Mouse (Mus musculus) MEL (cell line): ENCODE measurements at regions not wholly inside any gene's neighbourhood (a gene's known extent, or its start where the extent isn't known, plus 50 kb on each side); places are given as distances from the start of the nearest gene placed in this dataset.

ENCODE experiments used
- DNase-seq: peaks from one replicate; pipeline ENCODE4 v3.0.0; 2011; ENCODE audit warnings: low read depth, low spot score
- H3K27ac ChIP-seq: 2 replicates; pipeline ENCODE4 v1.5.1; 2012; ENCODE audit warnings: low read depth, mild to moderate bottlenecking, control low read depth, low read length, moderate library complexity; ENCODE audit not compliant: control insufficient read depth
- H3K27me3 ChIP-seq, 2 experiments: fragments of 150-350 bp in 1 of 2; sonication (generic) in 1 of 2; 2 replicates each; pipeline ENCODE4 v1.6.1; 2012; ENCODE audit warnings: low read length in 2 of 2, mild to moderate bottlenecking in 2 of 2, improper control_type of control experiment in 1 of 2, moderate library complexity in 1 of 2; ENCODE audit not compliant: insufficient read depth in 2 of 2, control insufficient read depth in 1 of 2
- H3K36me3 ChIP-seq, 2 experiments: 2 replicates each; pipeline ENCODE4 v1.6.1; 2012 to 2014; ENCODE audit warnings: low read length in 2 of 2, improper control_type of control experiment in 1 of 2, inconsistent platforms in 1 of 2, mild to moderate bottlenecking in 1 of 2; ENCODE audit not compliant: insufficient read depth in 2 of 2, control insufficient read depth in 1 of 2
- H3K4me1 ChIP-seq, 2 experiments: fragments of 150-350 bp in 1 of 2; sonication (generic) in 1 of 2; 2 replicates each; pipeline ENCODE4 v1.6.1; 2012; ENCODE audit warnings: low read length in 2 of 2, improper control_type of control experiment in 1 of 2, mild to moderate bottlenecking in 1 of 2; ENCODE audit not compliant: insufficient read depth in 2 of 2, control insufficient read depth in 1 of 2
- H3K4me3 ChIP-seq, 2 experiments: fragments of 150-350 bp in 1 of 2; sonication (generic) in 1 of 2; 2 replicates each; pipeline ENCODE4 v1.5.1; 2012; ENCODE audit warnings: low read depth in 2 of 2, low read length in 2 of 2, mild to moderate bottlenecking in 2 of 2, moderate library complexity in 2 of 2, control low read depth in 1 of 2, improper control_type of control experiment in 1 of 2; ENCODE audit not compliant: control insufficient read depth in 1 of 2, insufficient read depth in 1 of 2
- H3K79me2 ChIP-seq: 2 replicates; pipeline ENCODE4 v1.6.1; 2012; ENCODE audit warnings: mild to moderate bottlenecking, low read length, moderate library complexity; ENCODE audit not compliant: control insufficient read depth, poor library complexity, insufficient read depth
- H3K9ac ChIP-seq: 2 replicates; pipeline ENCODE4 v1.6.1; 2012; ENCODE audit warnings: low read depth, mild to moderate bottlenecking, control low read depth, low read length, moderate library complexity; ENCODE audit not compliant: control insufficient read depth, poor library complexity, severe bottlenecking
- H3K9me3 ChIP-seq: fragments of 150-350 bp; sonication (generic); replicated peaks from 2 replicates; pipeline ENCODE4 v1.6.1; 2012; ENCODE audit warnings: mild to moderate bottlenecking, low read length, improper control_type of control experiment, moderate library complexity; ENCODE audit not compliant: insufficient read depth
- BHLHE40 ChIP-seq: IDR thresholded peaks from 2 replicates; pipeline ENCODE4 v1.6.1; 2012; ENCODE audit warnings: low read depth, mild to moderate bottlenecking, inconsistent platforms, low read length, improper control_type of control experiment, borderline replicate concordance
- CHD1 ChIP-seq: IDR thresholded peaks from 2 replicates; pipeline ENCODE4 v1.6.1; 2012; ENCODE audit warnings: low read depth, mild to moderate bottlenecking, inconsistent platforms, low read length, improper control_type of control experiment
- CHD2 ChIP-seq: IDR thresholded peaks from 2 replicates; pipeline ENCODE4 v1.6.1; 2011; ENCODE audit warnings: low read length, improper control_type of control experiment
- CTCF ChIP-seq, 3 experiments: IDR thresholded peaks in 2 of 3; conservative IDR thresholded peaks in 1 of 3; 2 replicates each; pipeline ENCODE4 v1.5.1; 2011 to 2012; ENCODE audit warnings: low read length in 3 of 3, low read depth in 2 of 3, mild to moderate bottlenecking in 2 of 3, improper control_type of control experiment in 1 of 3, inconsistent platforms in 1 of 3, mixed read lengths in 1 of 3, moderate library complexity in 1 of 3; ENCODE audit not compliant: control insufficient read depth in 1 of 3, insufficient read depth in 1 of 3, poor library complexity in 1 of 3, severe bottlenecking in 1 of 3
- ELF1 ChIP-seq: IDR thresholded peaks from 2 replicates; pipeline ENCODE4 v1.6.1; 2014; ENCODE audit warnings: low read depth, mild to moderate bottlenecking, inconsistent platforms, low read length, improper control_type of control experiment, moderate library complexity
- EP300 ChIP-seq, 2 experiments: IDR thresholded peaks; 2 replicates each; pipeline ENCODE4 v1.6.1; 2011; ENCODE audit warnings: improper control_type of control experiment in 2 of 2, low read length in 2 of 2, low read depth in 1 of 2, mild to moderate bottlenecking in 1 of 2
- ETS1 ChIP-seq: IDR thresholded peaks from 2 replicates; pipeline ENCODE4 v1.6.1; 2012; ENCODE audit warnings: low read depth, mild to moderate bottlenecking, inconsistent platforms, low read length, improper control_type of control experiment, moderate library complexity
- GATA1 ChIP-seq: IDR thresholded peaks from 2 replicates; pipeline ENCODE4 v1.6.1; 2011; ENCODE audit warnings: low read depth, low read length, improper control_type of control experiment
- JUND ChIP-seq: IDR thresholded peaks from 2 replicates; pipeline ENCODE4 v1.6.1; 2011; ENCODE audit warnings: low read depth, mild to moderate bottlenecking, improper control_type of control experiment, low read length
- MAFK ChIP-seq: IDR thresholded peaks from 2 replicates; pipeline ENCODE4 v1.6.1; 2011; ENCODE audit warnings: low read depth, mild to moderate bottlenecking, low read length, improper control_type of control experiment, borderline replicate concordance
- MAX ChIP-seq: IDR thresholded peaks from 2 replicates; pipeline ENCODE4 v1.6.1; 2011; ENCODE audit warnings: low read length, improper control_type of control experiment
- MAZ ChIP-seq: IDR thresholded peaks from 2 replicates; pipeline ENCODE4 v1.6.1; 2012; ENCODE audit warnings: low read depth, mild to moderate bottlenecking, inconsistent platforms, low read length, improper control_type of control experiment
- MEF2A ChIP-seq: IDR thresholded peaks from 2 replicates; pipeline ENCODE4 v1.6.1; 2014; ENCODE audit warnings: low read depth, mild to moderate bottlenecking, inconsistent platforms, low read length, improper control_type of control experiment; ENCODE audit not compliant: poor library complexity, insufficient replicate concordance, severe bottlenecking; ENCODE audit errors: extremely low read depth
- MYB ChIP-seq: IDR thresholded peaks from 2 replicates; pipeline ENCODE4 v1.6.1; 2011; ENCODE audit warnings: mild to moderate bottlenecking, low read depth, low read length, improper control_type of control experiment
- MYC ChIP-seq: IDR thresholded peaks from 2 replicates; pipeline ENCODE4 v1.6.1; 2011; ENCODE audit warnings: low read depth, mild to moderate bottlenecking, low read length, improper control_type of control experiment, moderate library complexity
- NELFE ChIP-seq: IDR thresholded peaks from 2 replicates; pipeline ENCODE4 v1.6.1; 2011; ENCODE audit warnings: low read depth, low read length, improper control_type of control experiment
- NRF1 ChIP-seq: IDR thresholded peaks from 2 replicates; pipeline ENCODE4 v1.6.1; 2014; ENCODE audit warnings: low read depth, mild to moderate bottlenecking, inconsistent platforms, low read length, improper control_type of control experiment, moderate library complexity; ENCODE audit not compliant: poor library complexity, insufficient read depth, severe bottlenecking
- POLR2AphosphoS5 ChIP-seq: IDR thresholded peaks from 2 replicates; pipeline ENCODE4 v1.6.1; 2012; ENCODE audit warnings: low read depth, borderline replicate concordance, mild to moderate bottlenecking, inconsistent platforms, low read length, moderate library complexity, mixed read lengths
- RAD21 ChIP-seq: IDR thresholded peaks from 2 replicates; pipeline ENCODE4 v1.6.1; 2011; ENCODE audit warnings: mild to moderate bottlenecking, low read depth, low read length, improper control_type of control experiment
- SMC3 ChIP-seq: IDR thresholded peaks from 2 replicates; pipeline ENCODE4 v1.6.1; 2011; ENCODE audit warnings: low read depth, low read length, improper control_type of control experiment
- TBP ChIP-seq: IDR thresholded peaks from 2 replicates; pipeline ENCODE4 v1.8.0; 2011; ENCODE audit warnings: low read depth, low read length, improper control_type of control experiment
- TCF12 ChIP-seq: IDR thresholded peaks from 2 replicates; pipeline ENCODE4 v1.6.1; 2014; ENCODE audit warnings: low read depth, mild to moderate bottlenecking, inconsistent platforms, low read length, improper control_type of control experiment, moderate library complexity
- UBTF ChIP-seq: IDR thresholded peaks from 2 replicates; pipeline ENCODE4 v1.6.1; 2012; ENCODE audit warnings: low read depth, mild to moderate bottlenecking, inconsistent platforms, low read length, improper control_type of control experiment, moderate library complexity, borderline replicate concordance; ENCODE audit not compliant: insufficient read depth
- USF1 ChIP-seq: IDR thresholded peaks from 2 replicates; pipeline ENCODE4 v1.6.1; 2014; ENCODE audit warnings: low read depth, mild to moderate bottlenecking, inconsistent platforms, low read length, improper control_type of control experiment, moderate library complexity
- USF2 ChIP-seq, 2 experiments: IDR thresholded peaks; 2 replicates each; pipeline ENCODE4 v1.6.1; 2011 to 2012; ENCODE audit warnings: improper control_type of control experiment in 2 of 2, low read length in 2 of 2, borderline replicate concordance in 1 of 2, inconsistent platforms in 1 of 2, low read depth in 1 of 2, mild to moderate bottlenecking in 1 of 2; ENCODE audit not compliant: insufficient read depth in 1 of 2
- ZC3H11A ChIP-seq: IDR thresholded peaks from 2 replicates; pipeline ENCODE4 v1.6.1; 2012; ENCODE audit warnings: low read depth, mild to moderate bottlenecking, inconsistent platforms, low read length, improper control_type of control experiment
- ZKSCAN1 ChIP-seq: IDR thresholded peaks from 2 replicates; pipeline ENCODE4 v1.6.1; 2012; ENCODE audit warnings: low read depth, mild to moderate bottlenecking, inconsistent platforms, low read length, improper control_type of control experiment, moderate library complexity

DNA sequence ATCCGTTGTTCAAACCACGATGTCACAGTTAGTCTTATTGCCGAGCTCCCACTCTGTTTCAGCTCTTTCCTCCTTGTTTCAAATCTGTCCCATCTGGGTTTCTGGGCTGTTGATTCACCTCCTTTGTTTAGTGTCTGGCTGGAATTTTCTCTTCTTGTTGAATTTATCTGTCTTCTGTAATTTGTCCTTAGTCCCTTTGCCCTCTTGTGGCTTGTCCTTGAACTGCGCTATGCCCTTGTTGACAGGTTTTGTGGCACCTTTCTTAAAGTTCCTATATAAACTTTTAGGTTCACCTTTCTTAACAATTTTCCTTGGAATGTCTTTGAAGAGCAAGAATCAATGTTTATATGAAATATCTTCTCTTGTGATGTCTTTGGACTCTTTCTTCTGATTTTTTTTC is 658.2 kb downstream of the Rps29 start:
- H3K27me3 ChIP-seq = no peaks in the 10 kb centered on the region
- no peaks in the 10 kb centered on the region for H3K4me1 ChIP-seq
- no peaks in the 10 kb centered on the region for H3K79me2 ChIP-seq
- peak; percentile 38 for DNase-seq
- no peak overlapping the region for H3K4me3 ChIP-seq
- H3K27ac ChIP-seq = no peak overlapping the region
- H3K36me3 ChIP-seq = no peaks in the 10 kb centered on the region
- H3K9ac ChIP-seq = no peak overlapping the region
- TF ChIP-seq CTCF (IDR thresholded peaks at IDR 0.05 in 2 of 3, conservative IDR thresholded peaks at IDR 0.05 in 1 of 3; ENCODE audit: control insufficient read depth in 1 of 3, insufficient read depth in 1 of 3, low read depth in 2 of 3, low read length in 3 of 3, poor library complexity in 1 of 3, severe bottlenecking in 1 of 3) = peak; percentile 32 to 58 (median 37); a peak in 4 of 6 replicates
- peak; percentile 77 for TF ChIP-seq SMC3
- no peak for TF ChIP-seq NELFE
- no peak for TF ChIP-seq MYC
- no peak for TF ChIP-seq JUND
- no peak for TF ChIP-seq POLR2AphosphoS5
- TF ChIP-seq ELF1 = no peak
- TF ChIP-seq NRF1 = no peak
- peak; percentile 51 for TF ChIP-seq ZC3H11A
- TF ChIP-seq USF2 (IDR thresholded peaks at IDR 0.05; ENCODE audit: borderline replicate concordance in 1 of 2, insufficient read depth in 1 of 2, low read depth in 1 of 2, low read length in 2 of 2) = no peak
- TF ChIP-seq CHD2 = no peak
- TF ChIP-seq TCF12 = no peak
- TF ChIP-seq MAX = no peak
- peak; percentile 54 for TF ChIP-seq RAD21
- no peak for TF ChIP-seq MAZ
- no peak for TF ChIP-seq ETS1
- no peak for TF ChIP-seq GATA1
- no peak for TF ChIP-seq MAFK
- no peak for TF ChIP-seq MYB
- TF ChIP-seq BHLHE40 = no peak
- TF ChIP-seq TBP = no peak
- TF ChIP-seq EP300 (IDR thresholded peaks at IDR 0.05; ENCODE audit: low read depth in 1 of 2, low read length in 2 of 2) = no peak
- TF ChIP-seq MEF2A = no peak
- no peak for TF ChIP-seq UBTF
- TF ChIP-seq ZKSCAN1 = no peak
- TF ChIP-seq CHD1 = no peak
- no peak for TF ChIP-seq USF1
- no peaks in the 10 kb centered on the region for H3K9me3 ChIP-seq
